Mouse (Mus musculus): ENCODE results near the gene Zfp57. TPM values are rescaled to one million over a fixed set of nuclear protein-coding genes. Genes with fewer than 3 reads are reported as not detected.

The Zfp57 gene
- total RNA-seq, 2 experiments from 2014 or later = 68.8 to 72.1 TPM

Other genes with a start within 250 kb of the Zfp57 start
- gene H2-M10.5, start 228.3 kb upstream of the Zfp57 start, total RNA-seq (2021) = not detected
- gene H2-M10.6, start 189.0 kb upstream of the Zfp57 start, total RNA-seq (2021) = not detected
- 10 to 100 TPM; 30.1 to 30.3 TPM for gene Trim26, start 164.0 kb upstream of the Zfp57 start, total RNA-seq (2021)
- gene Trim15, start 134.0 kb upstream of the Zfp57 start, total RNA-seq (2021) = not detected
- under 1 TPM in 1 of 2 experiments, not detected in 1; 0.19 TPM for gene Trim10, start 131.6 kb upstream of the Zfp57 start, total RNA-seq (2021)
- not detected for gene Trim40, start 111.0 kb upstream of the Zfp57 start, total RNA-seq (2021)
- not detected for gene Trim31, start 103.0 kb upstream of the Zfp57 start, total RNA-seq (2021)
- 1 to 10 TPM; 1.3 to 2.6 TPM for gene Rnf39, start 58.2 kb upstream of the Zfp57 start, total RNA-seq (2021)
- gene Ppp1r11, start 49.4 kb upstream of the Zfp57 start, total RNA-seq (2021) = 10 to 100 TPM; 89.7 to 90.6 TPM
- gene Znrd1, start 42.6 kb upstream of the Zfp57 start, total RNA-seq (2021) = 10 to 100 TPM; 25.3 to 27.8 TPM
- 1 to 10 TPM; 2.8 to 3.5 TPM for gene Znrd1as, start 42.6 kb upstream of the Zfp57 start, total RNA-seq (2021)
- under 1 TPM in 1 of 2 experiments, not detected in 1; 0.87 TPM for gene 2410137M14Rik, start 19.9 kb upstream of the Zfp57 start, total RNA-seq (2021)
- 1 to 10 TPM; 3.6 to 3.9 TPM for gene H2-M5, start 11.6 kb upstream of the Zfp57 start, total RNA-seq (2021)
- 10 to 100 TPM in 1 of 2 experiments, 1 to 10 TPM in 1; 3.7 to 11.2 TPM for gene Mog, start 22.2 kb downstream of the Zfp57 start, total RNA-seq (2021)
- gene Gabbr1, start 44.8 kb downstream of the Zfp57 start, total RNA-seq (2021) = 100 to 1,000 TPM; 579 to 604 TPM
- not detected for gene Olfr90, start 87.3 kb downstream of the Zfp57 start, total RNA-seq (2021)
- gene Olfr91, start 97.1 kb downstream of the Zfp57 start, total RNA-seq (2021) = not detected
- gene Olfr92, start 118.9 kb downstream of the Zfp57 start, total RNA-seq (2021) = not detected
- gene Olfr93, start 160.3 kb downstream of the Zfp57 start, total RNA-seq (2021) = not detected
- not detected for gene Ubd, start 192.7 kb downstream of the Zfp57 start, total RNA-seq (2021)
- not detected for gene Olfr94, start 199.8 kb downstream of the Zfp57 start, total RNA-seq (2021)
- not detected for gene Olfr95, start 212.0 kb downstream of the Zfp57 start, total RNA-seq (2021)
- gene Olfr96, start 219.0 kb downstream of the Zfp57 start, total RNA-seq (2021) = not detected
- not detected for gene Olfr97, start 236.2 kb downstream of the Zfp57 start, total RNA-seq (2021)

Data from left cerebral cortex, postnatal 10 days (tissue).